Mouse (Mus musculus) C2C12 (cell line): ENCODE results near the gene Slc4a8.

Source experiments
- CEBPB ChIP-seq: IDR thresholded peaks from one replicate; pipeline ENCODE4 v1.6.1; 2011; ENCODE audit warnings: low read depth, mild to moderate bottlenecking, control low read depth, moderate library complexity
- CTCF ChIP-seq: IDR thresholded peaks from one replicate; pipeline ENCODE4 v1.5.1; 2011; ENCODE audit not compliant: control insufficient read depth, insufficient read depth, insufficient read length
- FOSL1 ChIP-seq: IDR thresholded peaks from one replicate; pipeline ENCODE4 v1.8.0; 2011; ENCODE audit warnings: mild to moderate bottlenecking, low read length; ENCODE audit not compliant: poor library complexity, insufficient read depth, severe bottlenecking
- MAX ChIP-seq: IDR thresholded peaks from one replicate; pipeline ENCODE4 v1.6.1; 2011; ENCODE audit warnings: mild to moderate bottlenecking, control low read depth
- MYOD1 ChIP-seq: IDR thresholded peaks from one replicate; pipeline ENCODE4 v1.6.1; 2011; ENCODE audit warnings: low read depth; ENCODE audit not compliant: control insufficient read depth, insufficient read length
- MYOG ChIP-seq: IDR thresholded peaks from one replicate; pipeline ENCODE4 v1.6.1; 2011; ENCODE audit not compliant: control insufficient read depth, insufficient read length; ENCODE audit errors: extremely low read depth
- USF1 ChIP-seq: IDR thresholded peaks from one replicate; pipeline ENCODE4 v1.6.1; 2011; ENCODE audit warnings: low read depth, mild to moderate bottlenecking, control low read depth, moderate library complexity

DNA sequence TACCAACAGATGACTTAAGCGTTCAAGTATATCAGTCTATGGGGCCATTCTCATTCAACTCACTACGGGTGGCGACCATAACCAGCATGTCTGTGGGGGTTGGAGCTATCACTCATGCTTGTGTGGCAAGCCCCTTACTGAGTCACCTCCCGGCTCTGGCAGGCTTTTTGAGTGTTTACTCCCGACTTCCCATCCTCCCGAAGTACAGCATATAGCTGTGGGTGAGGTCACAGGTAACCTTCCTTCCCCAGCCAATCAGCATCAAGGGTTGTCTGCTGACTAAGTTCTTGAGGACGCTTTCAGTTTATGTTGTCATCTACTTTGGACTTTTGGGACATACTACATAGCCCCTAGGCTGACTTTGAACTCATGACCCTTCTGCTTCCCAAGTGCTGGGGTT lies 82.8 kb downstream of the Slc4a8 start:
- no peak for TF ChIP-seq CTCF
- TF ChIP-seq FOSL1: no peak
- no peak for TF ChIP-seq CEBPB
- TF ChIP-seq MAX: no peak
- no peak for TF ChIP-seq USF1
- TF ChIP-seq MYOD1: no peak
- TF ChIP-seq MYOG: no peak
